Mouse (Mus musculus) limb, embryonic 14.5 days (tissue): ENCODE measurements at regions not wholly inside any gene's neighbourhood (a gene's known extent, or its start where the extent isn't known, plus 50 kb on each side); places are given as distances from the start of the nearest gene placed in this dataset.

Source experiments
- ATAC-seq: fragments of 200-750 bp; cut with Nextera tagmentation; 2 replicates; pipeline ENCODE4 v1.8.0; 2017; ENCODE audit warnings: low read depth, moderate number of reproducible peaks, moderate TSS enrichment; ENCODE audit not compliant: low FRiP score
- DNase-seq: peaks from one replicate; pipeline ENCODE4 v3.0.0-alpha.2; 2015; ENCODE audit warnings: low spot score
- H3K27ac ChIP-seq: fragments of 300-500 bp; sonication (generic); replicated peaks from 2 replicates; pipeline ENCODE4 v1.5.1; 2014; ENCODE audit warnings: low read depth, mild to moderate bottlenecking, low read length, moderate library complexity, mixed read lengths
- H3K27me3 ChIP-seq: fragments of 300-500 bp; sonication (generic); 2 replicates; pipeline ENCODE4 v1.6.1; 2014; ENCODE audit warnings: low read length, mixed read lengths; ENCODE audit not compliant: control insufficient read depth, insufficient read depth
- H3K36me3 ChIP-seq: fragments of 300-500 bp; sonication (generic); 2 replicates; pipeline ENCODE4 v1.6.1; 2014; ENCODE audit warnings: mild to moderate bottlenecking, low read length, moderate library complexity, mixed read lengths; ENCODE audit not compliant: control insufficient read depth, insufficient read depth
- H3K4me1 ChIP-seq: fragments of 300-500 bp; sonication (generic); 2 replicates; pipeline ENCODE4 v1.6.1; 2014; ENCODE audit warnings: antibody characterized with exemption, low read length, mixed read lengths; ENCODE audit not compliant: control insufficient read depth, insufficient read depth
- H3K4me2 ChIP-seq: fragments of 300-500 bp; sonication (generic); replicated peaks from 2 replicates; pipeline ENCODE4 v1.6.1; 2014; ENCODE audit warnings: low read depth, mild to moderate bottlenecking, low read length, moderate library complexity; ENCODE audit not compliant: severe bottlenecking
- H3K4me3 ChIP-seq: fragments of 300-500 bp; sonication (generic); replicated peaks from 2 replicates; pipeline ENCODE4 v1.5.1; 2014; ENCODE audit warnings: low read length
- H3K9ac ChIP-seq: fragments of 300-500 bp; sonication (generic); 2 replicates; pipeline ENCODE4 v1.6.1; 2014; ENCODE audit warnings: mild to moderate bottlenecking, low read depth, low read length, moderate library complexity; ENCODE audit not compliant: severe bottlenecking
- H3K9me3 ChIP-seq: fragments of 300-500 bp; sonication (generic); 2 replicates; pipeline ENCODE4 v1.6.1; 2016; ENCODE audit warnings: low read length; ENCODE audit not compliant: control insufficient read depth
- POLR2A ChIP-seq: fragments of 200-500 bp; IDR thresholded peaks from 2 replicates; pipeline ENCODE4 v1.8.0; 2012; ENCODE audit warnings: inconsistent platforms, mild to moderate bottlenecking, moderate library complexity, borderline replicate concordance; ENCODE audit not compliant: insufficient read depth, insufficient read length; ENCODE audit errors: extremely low read depth
- WGBS: fragments of 180-500 bp; shearing (Covaris S2); extraction: QIAGEN DNeasy Blood & Tissue Kit; methylation state at CpG from one replicate; pipeline ENCODE4 v1.1.7; 2014; 5-methylcytosine and 5-hydroxymethylcytosine counted together

DNA sequence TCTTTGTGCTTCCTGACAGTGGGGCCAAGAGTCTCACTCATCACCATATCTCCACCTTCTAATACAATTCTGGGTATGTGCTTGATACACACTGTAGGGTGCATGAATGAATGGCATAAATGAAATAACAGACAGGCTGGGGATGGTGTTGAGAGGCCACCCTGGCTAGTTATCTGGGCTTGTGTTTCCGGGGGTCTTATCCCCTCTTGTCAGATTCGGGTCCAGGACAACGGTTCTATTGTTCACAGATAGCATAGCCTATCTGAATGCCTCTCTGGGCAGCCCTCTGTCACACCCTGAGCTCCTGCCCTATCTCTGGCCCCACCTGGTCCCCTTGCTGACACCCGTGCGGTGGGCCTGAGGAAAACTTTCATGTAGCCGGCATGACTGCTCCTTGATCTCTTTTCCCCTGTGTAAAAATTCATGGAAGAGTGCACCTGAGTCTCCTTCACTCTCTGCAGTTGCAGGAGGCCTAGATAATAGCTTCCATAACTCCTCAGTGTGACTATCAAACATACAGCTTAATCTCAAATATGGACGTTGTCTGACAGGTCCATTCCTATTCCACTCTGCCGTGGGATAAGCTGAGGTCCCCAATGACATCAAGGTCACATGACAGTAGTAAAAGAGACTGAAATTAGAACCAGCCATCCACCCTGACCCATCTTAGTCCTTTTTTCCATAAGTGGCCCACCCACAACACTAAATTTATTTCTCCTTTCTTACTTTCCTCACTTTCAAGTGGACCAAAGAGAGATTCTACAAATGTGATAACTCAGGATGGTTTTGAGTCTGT lies 1298.4 kb upstream of the A1bg start:
- no peaks in the 10 kb centered on the region for H3K9me3 ChIP-seq
- 82% methylated on average over 8 of the region's 8 CpGs for WGBS
- DNase-seq: no peak
- H3K4me2 ChIP-seq: no peak overlapping the region
- no peak for TF ChIP-seq POLR2A
- no peak overlapping the region for H3K9ac ChIP-seq
- no peaks in the 10 kb centered on the region for H3K27me3 ChIP-seq
- no peak overlapping the region for H3K27ac ChIP-seq
- no peaks in the 10 kb centered on the region for H3K36me3 ChIP-seq
- H3K4me3 ChIP-seq: no peak overlapping the region
- H3K4me1 ChIP-seq: no peaks in the 10 kb centered on the region
- ATAC-seq: no peak

DNA sequence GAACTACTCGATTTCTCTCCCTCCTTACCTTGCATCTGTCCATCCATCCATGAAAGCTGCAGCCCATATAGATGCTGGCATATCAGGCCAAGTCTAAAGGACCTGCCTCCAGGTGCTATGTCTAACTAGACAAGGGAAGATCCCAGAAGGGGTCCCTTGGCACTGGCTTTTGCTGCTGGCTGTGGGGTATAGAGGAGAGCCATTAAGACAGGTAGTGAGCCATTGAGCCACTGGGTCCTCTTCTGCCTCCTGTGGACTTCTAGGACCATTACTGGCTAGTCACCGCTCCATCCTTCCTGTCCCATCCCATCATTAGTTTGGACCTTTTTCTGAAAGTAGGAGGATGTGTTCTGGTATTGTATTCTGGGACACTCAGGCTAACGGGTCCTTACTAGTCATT lies 1297.8 kb upstream of the A1bg start:
- H3K9me3 ChIP-seq: no peaks in the 10 kb centered on the region
- no peak overlapping the region for H3K4me3 ChIP-seq
- H3K36me3 ChIP-seq: no peaks in the 10 kb centered on the region
- no peaks in the 10 kb centered on the region for H3K27me3 ChIP-seq
- no peak overlapping the region for H3K4me2 ChIP-seq
- H3K4me1 ChIP-seq: no peaks in the 10 kb centered on the region
- no peak for DNase-seq
- H3K27ac ChIP-seq: no peak overlapping the region
- no peak overlapping the region for H3K9ac ChIP-seq
- no peak for TF ChIP-seq POLR2A
- WGBS: 95% methylated on average over 3 of the region's 3 CpGs
- ATAC-seq: no peak

DNA sequence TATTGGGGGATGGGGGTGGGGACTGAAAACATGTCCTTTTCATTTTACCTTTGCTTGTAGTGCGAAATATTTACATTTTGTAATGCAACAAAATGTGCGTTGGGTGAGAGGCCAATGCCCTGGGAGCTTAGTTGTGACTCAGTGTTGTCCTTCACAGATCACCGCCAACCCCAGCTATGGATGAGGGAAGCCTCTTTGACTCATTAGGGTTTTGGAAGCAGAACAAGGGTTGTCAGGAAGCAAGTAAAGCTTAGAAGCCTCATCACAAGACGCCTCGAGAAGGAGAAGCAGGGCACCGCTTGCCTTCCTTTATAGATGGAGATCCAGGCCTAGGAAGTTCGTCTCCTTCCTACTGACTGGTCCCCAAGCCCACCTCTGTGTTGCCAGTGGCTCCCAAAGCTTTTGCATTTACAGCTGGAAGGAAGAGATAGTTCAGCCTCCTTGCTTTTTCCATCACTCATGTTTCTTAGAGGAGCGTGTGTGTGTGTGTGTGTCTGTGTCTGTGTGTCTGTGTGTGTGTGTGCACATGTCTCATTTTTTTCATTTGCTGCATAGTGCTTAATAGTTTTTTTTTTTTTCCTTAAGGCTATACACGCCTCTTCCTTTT lies 1297.2 kb upstream of the A1bg start:
- H3K27me3 ChIP-seq: no peaks in the 10 kb centered on the region
- WGBS: 89% methylated on average over 9 of the region's 9 CpGs
- H3K27ac ChIP-seq: no peak overlapping the region
- H3K36me3 ChIP-seq: no peaks in the 10 kb centered on the region
- H3K4me1 ChIP-seq: no peaks in the 10 kb centered on the region
- ATAC-seq (no peak), DNase-seq (no peak)
- no peak overlapping the region for H3K4me2 ChIP-seq
- no peak for TF ChIP-seq POLR2A
- H3K4me3 ChIP-seq: no peak overlapping the region
- no peak overlapping the region for H3K9ac ChIP-seq
- H3K9me3 ChIP-seq: no peaks in the 10 kb centered on the region

DNA sequence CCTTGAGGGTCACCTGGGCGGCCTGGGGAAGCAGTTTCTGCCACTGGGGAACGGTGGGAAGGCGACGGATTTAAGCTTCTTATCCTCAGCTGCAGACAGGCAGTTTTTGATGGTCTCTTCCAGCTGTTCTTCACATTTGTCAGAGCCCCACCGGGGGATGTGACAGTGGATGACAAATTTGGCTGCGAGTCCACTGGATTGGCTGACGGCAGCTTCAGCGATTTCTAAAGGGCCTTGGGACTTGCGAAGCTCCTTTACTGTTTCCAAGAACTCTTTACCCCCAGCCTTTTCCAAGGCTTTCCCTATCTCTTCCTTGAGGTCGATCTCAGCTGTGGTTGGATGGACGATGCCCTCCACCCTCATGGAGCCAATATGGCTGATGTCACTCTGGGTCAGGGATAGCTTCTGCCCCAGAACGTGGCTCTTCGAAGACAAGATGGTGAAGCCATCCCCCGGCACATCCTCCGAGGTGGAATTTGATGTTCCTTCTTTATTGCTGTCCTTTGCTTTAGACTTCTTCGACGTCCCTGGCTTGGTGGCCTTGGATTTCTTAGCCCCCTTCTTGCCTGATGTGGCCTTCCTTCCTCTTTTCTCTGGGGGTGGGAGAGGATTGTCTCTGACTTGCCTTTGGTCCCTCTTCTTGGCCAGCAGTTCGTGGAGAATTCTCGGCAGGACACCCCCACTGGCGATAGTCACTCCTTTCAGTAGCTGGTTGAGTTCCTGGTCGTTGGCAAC lies 1295.7 kb upstream of the A1bg start:
- H3K27ac ChIP-seq: no peak overlapping the region
- H3K27me3 ChIP-seq: no peaks in the 10 kb centered on the region
- no peak overlapping the region for H3K9ac ChIP-seq
- H3K4me1 ChIP-seq: no peaks in the 10 kb centered on the region
- DNase-seq (no peak), ATAC-seq (no peak)
- no peaks in the 10 kb centered on the region for H3K36me3 ChIP-seq
- no peak for TF ChIP-seq POLR2A
- H3K4me2 ChIP-seq: no peak overlapping the region
- 93% methylated on average over 21 of the region's 21 CpGs for WGBS
- H3K4me3 ChIP-seq: no peak overlapping the region
- no peaks in the 10 kb centered on the region for H3K9me3 ChIP-seq

DNA sequence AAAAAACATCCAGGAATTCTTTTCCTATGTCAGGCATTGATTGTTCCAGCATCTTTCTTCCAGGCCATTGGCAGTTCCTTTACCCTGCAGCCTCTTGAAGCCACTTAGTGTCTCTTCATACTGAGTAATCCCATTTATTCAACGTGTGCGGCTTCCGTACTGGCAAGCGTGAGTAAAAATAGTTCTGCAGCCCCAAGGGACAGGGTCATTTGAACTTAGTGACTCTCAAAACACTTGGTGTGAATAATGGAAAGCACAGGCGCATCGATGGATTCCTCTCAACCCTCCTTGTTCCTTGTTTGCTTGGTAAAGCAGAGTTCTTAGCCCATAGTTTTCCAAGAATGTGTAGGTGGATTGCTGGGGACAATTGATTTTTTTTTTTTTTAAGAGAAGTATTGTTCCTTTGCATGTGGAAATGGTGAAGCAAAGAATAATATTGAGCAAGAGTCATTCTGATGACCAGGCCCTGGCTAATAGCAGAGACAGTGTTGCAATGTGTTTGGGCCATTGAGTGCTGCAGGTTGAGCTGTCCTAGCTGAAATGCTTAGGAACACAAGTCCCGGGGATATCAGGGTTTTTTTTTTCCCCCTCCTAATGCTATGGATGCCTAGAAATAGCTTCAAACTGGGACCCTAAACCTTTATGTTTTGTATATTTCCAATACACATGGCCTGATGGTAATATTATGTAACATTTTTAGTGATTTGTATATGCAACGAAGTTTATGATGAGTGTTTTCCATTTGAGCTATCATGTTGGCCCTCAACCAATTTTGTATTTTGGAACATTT lies 1294.1 kb upstream of the A1bg start:
- no peaks in the 10 kb centered on the region for H3K36me3 ChIP-seq
- no peak for TF ChIP-seq POLR2A
- H3K27me3 ChIP-seq: no peaks in the 10 kb centered on the region
- no peak overlapping the region for H3K27ac ChIP-seq
- H3K9me3 ChIP-seq: no peaks in the 10 kb centered on the region
- no peak overlapping the region for H3K9ac ChIP-seq
- 79% methylated on average over 8 of the region's 8 CpGs for WGBS
- no peak overlapping the region for H3K4me2 ChIP-seq
- H3K4me1 ChIP-seq: no peaks in the 10 kb centered on the region
- ATAC-seq: no peak
- DNase-seq: no peak
- no peak overlapping the region for H3K4me3 ChIP-seq
